Mouse (Mus musculus): Measurements from ENCODE around the gene Zc3h8.

DNA sequence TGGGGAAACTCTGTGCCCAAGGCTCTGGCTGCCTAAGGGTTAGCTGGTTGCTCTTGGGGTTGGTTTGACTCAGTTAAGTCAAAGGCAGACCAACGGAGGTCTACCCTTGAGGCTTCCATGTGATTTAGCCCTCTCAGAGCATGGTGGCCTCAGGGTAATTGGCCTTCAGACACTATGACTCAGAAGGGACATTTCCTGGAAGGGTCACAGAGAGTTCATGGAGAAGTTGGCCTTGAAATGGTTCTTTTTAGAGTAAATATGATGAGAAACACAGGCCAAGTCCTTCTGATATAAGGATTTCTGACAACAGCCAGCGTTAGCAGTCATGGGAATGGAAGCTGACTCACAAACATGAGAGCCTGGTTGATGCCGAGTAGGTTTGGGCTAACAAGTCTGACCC lies 40.2 kb downstream of the Zc3h8 start:
- no peak for TF ChIP-seq POLR2A (IDR thresholded peaks at IDR 0.05; ENCODE audit: borderline replicate concordance, control insufficient read depth, low read depth, low read length)
- no peak for TF ChIP-seq CTCF (IDR thresholded peaks at IDR 0.05; ENCODE audit: control insufficient read depth, insufficient read depth, low read length)
